Mouse (Mus musculus): ENCODE measurements around the gene Psen1.

Gene Psen1

GRCm38 (mm10) chr12:83775621-83776020 is 87.7 kb downstream of the Psen1 start:
- DNase-seq (ENCODE audit: extremely low spot score, low spot score): no peak

GRCm38 (mm10) chr12:83776766-83777165 is 88.8 kb downstream of the Psen1 start:
- no peak for DNase-seq (ENCODE audit: extremely low spot score, low spot score)

GRCm38 (mm10) chr12:83780181-83780580 is 92.2 kb downstream of the Psen1 start:
- no peak for DNase-seq (ENCODE audit: extremely low spot score, low spot score)

DNA sequence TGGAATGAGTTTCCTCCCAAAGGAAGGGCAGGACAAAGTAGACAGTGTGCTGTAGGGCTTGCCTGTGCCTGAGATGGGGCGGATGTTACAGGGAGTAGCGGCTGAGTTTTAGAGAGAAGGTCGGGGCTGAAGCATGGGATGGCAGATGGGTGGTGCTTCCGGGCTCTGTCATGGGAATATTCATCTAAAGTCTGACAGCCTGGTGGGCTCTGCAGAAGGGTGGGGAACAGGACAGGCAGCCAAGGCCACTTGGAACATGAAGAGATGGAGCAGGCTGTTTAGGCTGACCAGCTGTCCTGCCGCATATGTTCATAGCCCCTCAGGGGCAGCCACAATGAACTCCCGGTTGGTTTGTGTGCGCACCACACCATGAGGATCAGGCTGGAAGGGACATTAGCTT is 93.3 kb downstream of the Psen1 start:
- no peak for DNase-seq (ENCODE audit: extremely low spot score, low spot score)

- no peak for DNase-seq (ENCODE audit: extremely low spot score, low spot score)
Observed at GRCm38 (mm10) chr12:83781640-83782278, 93.8 kb downstream of the Psen1 start.

DNA sequence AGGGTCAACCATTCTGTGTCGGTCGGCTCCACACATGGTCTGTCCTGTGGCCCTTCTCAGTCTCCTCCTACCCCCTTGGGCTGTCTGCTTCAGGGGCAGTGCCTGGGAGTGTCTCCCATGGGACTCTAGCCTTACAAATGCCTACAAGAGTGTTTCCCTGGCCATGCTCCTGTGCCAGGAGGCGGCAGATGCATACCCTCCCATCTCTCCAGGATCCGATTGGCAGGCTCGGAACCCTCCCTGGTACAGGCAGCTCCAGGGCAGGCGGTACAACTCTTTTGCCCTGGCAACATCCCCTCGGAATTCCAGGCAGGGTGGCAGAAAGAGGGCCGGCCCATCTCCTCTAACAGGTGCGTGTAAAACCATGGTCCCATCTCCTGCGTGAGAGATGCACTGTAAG is 94.7 kb downstream of the Psen1 start:
- DNase-seq (ENCODE audit: extremely low spot score, low spot score): no peak

Data from neural tube, embryonic 10.5 days (tissue).